Mouse (Mus musculus) liver, embryonic 14.5 days (tissue): ENCODE measurements around the gene Chid1.

ENCODE experiments used
- CTCF ChIP-seq: IDR thresholded peaks from 2 replicates; pipeline ENCODE4 v1.5.1; 2016; ENCODE audit warnings: antibody characterized with exemption, low read depth, control low read depth
- EP300 ChIP-seq: IDR thresholded peaks from 2 replicates; pipeline ENCODE4 v1.6.1; 2016; ENCODE audit warnings: antibody characterized with exemption, low read depth

GRCm38 (mm10) chr7:141483114-141483653 lies 56.5 kb downstream of the Chid1 start:
- TF ChIP-seq CTCF (no peak), EP300 (no peak)
